Mouse (Mus musculus): ENCODE data around the gene Tmem179. TPM values are rescaled to one million over a fixed set of nuclear protein-coding genes. Genes with fewer than 3 reads are reported as not detected.

The Tmem179 gene
- 3.1 and 3.3 TPM in 2 replicates for polyA plus RNA-seq (2014; fragmentation: Nextera tagmentation; extraction: Ambion mirVana)

- ATAC-seq (replicated peaks; ENCODE audit: low FRiP score, low TSS enrichment, low read depth) (no peak), DNase-seq (ENCODE audit: low spot score) (peak; percentile 61)
- H3K27ac ChIP-seq (ENCODE audit: low read depth) = 0 out of 2 replicates have a peak within 1 kb of the TSS, but pooled peaks have one; percentile 16
- H3K4me1 ChIP-seq (replicated peaks; ENCODE audit: control insufficient read depth, insufficient read depth, low read length) = 0 out of 2 replicates have a peak, but pooled peaks cover 3% of the 10 kb centered on the region
- H3K9me3 ChIP-seq (ENCODE audit: control insufficient read depth, low read length) = no peaks in the 10 kb centered on the region
- 0 out of 2 replicates have a peak, but pooled peaks cover 7% of the 10 kb centered on the region for H3K27me3 ChIP-seq (replicated peaks; ENCODE audit: control insufficient read depth, insufficient read depth, low read length)
- WGBS = 22% methylated on average over 12 of the region's 14 CpGs
- H3K4me2 ChIP-seq (ENCODE audit: low read length) = 0 out of 2 replicates have a peak within 1 kb of the TSS, but pooled peaks have one; percentile 18
- H3K36me3 ChIP-seq (ENCODE audit: control insufficient read depth, insufficient read depth, low read length) = no peaks in the 10 kb centered on the region
- no peak within 1 kb of the TSS for H3K9ac ChIP-seq (ENCODE audit: low read length)
- no peak within 1 kb of the TSS for H3K4me3 ChIP-seq (ENCODE audit: low read depth, low read length)
Measured at GRCm38 (mm10) chr12:112516697-112517337, at the start of gene Tmem179. Gene Tmem179 (minus strand): TSS chr12:112516747.

GRCm38 (mm10) chr12:112563011-112563410, 46.5 kb upstream of the Tmem179 start:
- 87% methylated on average over 6 of the region's 6 CpGs for WGBS
- no peak overlapping the region for H3K4me3 ChIP-seq (ENCODE audit: low read depth, low read length)
- H3K9ac ChIP-seq (ENCODE audit: low read length) = no peak overlapping the region
- ATAC-seq (replicated peaks; ENCODE audit: low FRiP score, low TSS enrichment, low read depth) (no peak), DNase-seq (ENCODE audit: low spot score) (no peak)
- no peaks in the 10 kb centered on the region for H3K4me1 ChIP-seq (replicated peaks; ENCODE audit: control insufficient read depth, insufficient read depth, low read length)
- H3K36me3 ChIP-seq (ENCODE audit: control insufficient read depth, insufficient read depth, low read length) = no peaks in the 10 kb centered on the region
- no peak overlapping the region for H3K4me2 ChIP-seq (ENCODE audit: low read length)
- no peak overlapping the region for H3K27ac ChIP-seq (ENCODE audit: low read depth)
- H3K27me3 ChIP-seq (replicated peaks; ENCODE audit: control insufficient read depth, insufficient read depth, low read length) = no peaks in the 10 kb centered on the region
- H3K9me3 ChIP-seq (ENCODE audit: control insufficient read depth, low read length) = no peaks in the 10 kb centered on the region

- H3K36me3 ChIP-seq (ENCODE audit: control insufficient read depth, insufficient read depth, low read length) = no peaks in the 10 kb centered on the region
- DNase-seq (ENCODE audit: low spot score) = no peak
- H3K4me1 ChIP-seq (replicated peaks; ENCODE audit: control insufficient read depth, insufficient read depth, low read length) = no peaks in the 10 kb centered on the region
- no peak overlapping the region for H3K27ac ChIP-seq (ENCODE audit: low read depth)
- no peaks in the 10 kb centered on the region for H3K9me3 ChIP-seq (ENCODE audit: control insufficient read depth, low read length)
- no peak overlapping the region for H3K4me3 ChIP-seq (ENCODE audit: low read depth, low read length)
- H3K4me2 ChIP-seq (ENCODE audit: low read length) = no peak overlapping the region
- ATAC-seq (replicated peaks; ENCODE audit: low FRiP score, low TSS enrichment, low read depth) = no peak
- no peaks in the 10 kb centered on the region for H3K27me3 ChIP-seq (replicated peaks; ENCODE audit: control insufficient read depth, insufficient read depth, low read length)
- 71% methylated on average over 5 of the region's 5 CpGs for WGBS
- H3K9ac ChIP-seq (ENCODE audit: low read length) = no peak overlapping the region
Measured at GRCm38 (mm10) chr12:112562462-112562861, 45.9 kb upstream of the Tmem179 start.

GRCm38 (mm10) chr12:112561163-112561562, 44.6 kb upstream of the Tmem179 start:
- DNase-seq (ENCODE audit: low spot score) (no peak), ATAC-seq (replicated peaks; ENCODE audit: low FRiP score, low TSS enrichment, low read depth) (no peak)
- Histone ChIP-seq H3K9me3 (ENCODE audit: control insufficient read depth, low read length) (no peaks in the 10 kb centered on the region), H3K9ac (ENCODE audit: low read length) (no peak overlapping the region), H3K27me3 (replicated peaks; ENCODE audit: control insufficient read depth, insufficient read depth, low read length) (no peaks in the 10 kb centered on the region), H3K4me2 (ENCODE audit: low read length) (no peak overlapping the region), H3K36me3 (ENCODE audit: control insufficient read depth, insufficient read depth, low read length) (no peaks in the 10 kb centered on the region), H3K4me3 (ENCODE audit: low read depth, low read length) (no peak overlapping the region), H3K27ac (ENCODE audit: low read depth) (no peak overlapping the region), H3K4me1 (replicated peaks; ENCODE audit: control insufficient read depth, insufficient read depth, low read length) (no peaks in the 10 kb centered on the region)
- 72% methylated on average over 3 of the region's 3 CpGs for WGBS

GRCm38 (mm10) chr12:112560176-112560797, 43.7 kb upstream of the Tmem179 start:
- DNase-seq (ENCODE audit: low spot score) = no peak
- ATAC-seq (replicated peaks; ENCODE audit: low FRiP score, low TSS enrichment, low read depth) = peak; percentile 44; the same call in 1 of the 2 replicates
- H3K9me3 ChIP-seq (ENCODE audit: control insufficient read depth, low read length) = no peaks in the 10 kb centered on the region

GRCm38 (mm10) chr12:112559671-112560070, 43.1 kb upstream of the Tmem179 start:
- Histone ChIP-seq H3K4me2 (ENCODE audit: low read length) (no peak overlapping the region), H3K36me3 (ENCODE audit: control insufficient read depth, insufficient read depth, low read length) (no peaks in the 10 kb centered on the region), H3K27ac (ENCODE audit: low read depth) (no peak overlapping the region), H3K27me3 (replicated peaks; ENCODE audit: control insufficient read depth, insufficient read depth, low read length) (no peaks in the 10 kb centered on the region), H3K4me3 (ENCODE audit: low read depth, low read length) (no peak overlapping the region), H3K4me1 (replicated peaks; ENCODE audit: control insufficient read depth, insufficient read depth, low read length) (no peaks in the 10 kb centered on the region), H3K9me3 (ENCODE audit: control insufficient read depth, low read length) (no peaks in the 10 kb centered on the region), H3K9ac (ENCODE audit: low read length) (no peak overlapping the region)
- ATAC-seq (replicated peaks; ENCODE audit: low FRiP score, low TSS enrichment, low read depth) (no peak), DNase-seq (ENCODE audit: low spot score) (no peak)
- 68% methylated on average over 6 of the region's 6 CpGs for WGBS

More at GRCm38 (mm10) chr12:112560176-112560797, 43.7 kb upstream of the Tmem179 start:
- no peaks in the 10 kb centered on the region for H3K36me3 ChIP-seq (ENCODE audit: control insufficient read depth, insufficient read depth, low read length)
- no peaks in the 10 kb centered on the region for H3K4me1 ChIP-seq (replicated peaks; ENCODE audit: control insufficient read depth, insufficient read depth, low read length)
- no peaks in the 10 kb centered on the region for H3K27me3 ChIP-seq (replicated peaks; ENCODE audit: control insufficient read depth, insufficient read depth, low read length)
- no peak overlapping the region for H3K4me3 ChIP-seq (ENCODE audit: low read depth, low read length)
- WGBS = 41% methylated on average over 5 of the region's 5 CpGs
- no peak overlapping the region for H3K9ac ChIP-seq (ENCODE audit: low read length)
- H3K27ac ChIP-seq (ENCODE audit: low read depth) = no peak overlapping the region
- no peak overlapping the region for H3K4me2 ChIP-seq (ENCODE audit: low read length)

GRCm38 (mm10) chr12:112559231-112559630, 42.7 kb upstream of the Tmem179 start:
- no peak overlapping the region for H3K4me3 ChIP-seq (ENCODE audit: low read depth, low read length)
- H3K27ac ChIP-seq (ENCODE audit: low read depth) = no peak overlapping the region
- no peak overlapping the region for H3K9ac ChIP-seq (ENCODE audit: low read length)
- DNase-seq (ENCODE audit: low spot score) (no peak), ATAC-seq (replicated peaks; ENCODE audit: low FRiP score, low TSS enrichment, low read depth) (no peak)
- H3K4me2 ChIP-seq (ENCODE audit: low read length) = no peak overlapping the region
- no peaks in the 10 kb centered on the region for H3K27me3 ChIP-seq (replicated peaks; ENCODE audit: control insufficient read depth, insufficient read depth, low read length)
- no peaks in the 10 kb centered on the region for H3K36me3 ChIP-seq (ENCODE audit: control insufficient read depth, insufficient read depth, low read length)
- no peaks in the 10 kb centered on the region for H3K4me1 ChIP-seq (replicated peaks; ENCODE audit: control insufficient read depth, insufficient read depth, low read length)
- no peaks in the 10 kb centered on the region for H3K9me3 ChIP-seq (ENCODE audit: control insufficient read depth, low read length)
- whole genome bisulfite sequencing = 44% methylated on average over 3 of the region's 3 CpGs

GRCm38 (mm10) chr12:112557219-112557618, 40.7 kb upstream of the Tmem179 start:
- DNase-seq (ENCODE audit: low spot score) (no peak), ATAC-seq (replicated peaks; ENCODE audit: low FRiP score, low TSS enrichment, low read depth) (no peak)
- Histone ChIP-seq H3K27me3 (replicated peaks; ENCODE audit: control insufficient read depth, insufficient read depth, low read length) (no peaks in the 10 kb centered on the region), H3K36me3 (ENCODE audit: control insufficient read depth, insufficient read depth, low read length) (no peaks in the 10 kb centered on the region), H3K9me3 (ENCODE audit: control insufficient read depth, low read length) (no peaks in the 10 kb centered on the region), H3K9ac (ENCODE audit: low read length) (no peak overlapping the region), H3K4me3 (ENCODE audit: low read depth, low read length) (no peak overlapping the region), H3K4me2 (ENCODE audit: low read length) (no peak overlapping the region), H3K27ac (ENCODE audit: low read depth) (no peak overlapping the region), H3K4me1 (replicated peaks; ENCODE audit: control insufficient read depth, insufficient read depth, low read length) (0 out of 2 replicates have a peak, but pooled peaks cover 3% of the 10 kb centered on the region)
- 88% methylated on average over 5 of the region's 5 CpGs for WGBS
